ENCODE assay signal across 13 mouse cellular contexts in genomic region chr5:37762046-37762445, GRCm38 (mm10). TPM values are rescaled to one million over a fixed set of nuclear protein-coding genes. Genes with fewer than 3 reads are reported as not detected.
"Had no signal": no experiment of that assay in that cellular context is flagged by ENCODE, and none has a peak within 500 bp of the region (broad histone marks: within the 10 kb centered on the region; RNA-seq: fewer than 3 reads in every experiment).

No protein-coding gene starts in this region.

- DNase-seq: kidney, adult 9 months; kidney, postnatal 14 days; kidney, postnatal 4 days; left cerebral cortex, postnatal 4 days; liver, postnatal 0 days; lung, embryonic 14.5 days; lung, postnatal 36 days; midbrain, embryonic 14.5 days; thymus, adult 2 months; thymus, postnatal 14 days; thymus, postnatal 4 days had no signal

RNA-seq across cellular contexts. Expression of gene Cytl1, which starts 26.7 kb away (rescaled TPM):
- total RNA-seq: left cerebral cortex, postnatal 4 days; megakaryocyte-erythroid progenitor cell, adult 5-6 weeks; midbrain, postnatal 0 days had no signal

RNA-seq across cellular contexts. Expression of gene Stk32b, which starts 45.1 kb away (rescaled TPM):
- total RNA-seq: megakaryocyte-erythroid progenitor cell, adult 5-6 weeks had no signal
